Mouse (Mus musculus) gastrocnemius, postnatal 4 days (tissue): ENCODE measurements around the gene Foxn3. TPM values are rescaled to one million over a fixed set of nuclear protein-coding genes. Genes with fewer than 3 reads are reported as not detected.
"Not testable (repeated sequence)": the region's sequence is repeated elsewhere in the genome, so short reads cannot be mapped to it uniquely, and the experiment has no call there.

ENCODE experiments used
- DNase-seq, 2 experiments: peaks; one replicate each; pipeline ENCODE4 v3.0.0; 2021 to 2022; ENCODE audit warnings: low spot score in 2 of 2, mixed read lengths in 2 of 2
- total RNA-seq, 2 experiments: library from RNA; stranded (reverse); gene quantifications; 2 replicates each; pipeline ENCODE4 v1.2.3; 2021

The Foxn3 gene
- total RNA-seq, 2 experiments from 2014 or later: 184 to 217 TPM

- DNase-seq: not testable (repeated sequence)
Observed at GRCm38 (mm10) chr12:99194120-99194519, 369.3 kb downstream of the Foxn3 start.

- DNase-seq: no peak
Observed at GRCm38 (mm10) chr12:99187671-99188070, 375.7 kb downstream of the Foxn3 start.

GRCm38 (mm10) chr12:99186239-99186638 is 377.1 kb downstream of the Foxn3 start:
- no peak for DNase-seq

DNA sequence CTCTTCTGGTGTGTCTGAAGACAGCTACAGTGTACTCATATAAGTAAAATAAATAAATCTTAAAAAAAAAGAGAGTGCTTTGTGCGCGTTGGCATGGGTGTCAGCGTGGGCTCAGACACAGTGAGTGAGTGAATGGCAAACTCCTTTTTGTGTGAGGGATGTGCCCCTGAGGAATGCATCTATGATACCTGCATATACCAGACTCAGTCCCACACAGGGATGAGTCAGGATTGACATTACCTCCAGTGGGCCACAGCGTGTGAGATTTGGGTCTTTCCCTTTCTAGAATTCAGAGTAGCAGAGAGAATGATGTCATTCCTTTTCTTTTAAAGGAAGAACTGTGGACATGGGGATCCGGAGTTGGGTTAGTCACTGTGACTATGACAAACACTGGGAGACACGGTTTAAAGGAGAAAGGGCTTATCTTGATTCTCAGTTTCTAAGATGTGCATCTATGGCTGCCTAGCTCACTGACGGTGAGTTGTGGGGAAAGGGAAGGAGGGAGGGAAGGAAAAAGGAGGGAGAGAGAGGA is 380.1 kb downstream of the Foxn3 start:
- DNase-seq: no peak

DNA sequence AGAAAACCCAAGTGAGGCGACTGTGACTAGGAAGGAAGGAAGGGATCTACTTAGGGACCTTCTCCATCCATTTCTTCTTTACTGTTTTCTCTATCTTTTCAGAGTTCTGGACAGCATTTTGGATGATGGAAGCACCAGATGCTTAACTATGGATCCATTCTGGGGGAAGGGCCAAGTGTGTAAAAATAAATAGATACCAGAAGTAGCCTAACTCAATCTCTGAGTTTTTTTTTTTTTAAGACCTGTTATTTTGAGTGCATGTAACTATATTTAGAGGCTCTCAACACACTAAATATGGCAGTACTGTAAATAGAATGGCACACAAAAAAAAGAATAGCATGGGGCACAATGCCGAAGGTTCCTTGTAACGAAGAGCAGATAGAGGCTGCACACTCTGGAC is 381.0 kb downstream of the Foxn3 start:
- no peak for DNase-seq

DNA sequence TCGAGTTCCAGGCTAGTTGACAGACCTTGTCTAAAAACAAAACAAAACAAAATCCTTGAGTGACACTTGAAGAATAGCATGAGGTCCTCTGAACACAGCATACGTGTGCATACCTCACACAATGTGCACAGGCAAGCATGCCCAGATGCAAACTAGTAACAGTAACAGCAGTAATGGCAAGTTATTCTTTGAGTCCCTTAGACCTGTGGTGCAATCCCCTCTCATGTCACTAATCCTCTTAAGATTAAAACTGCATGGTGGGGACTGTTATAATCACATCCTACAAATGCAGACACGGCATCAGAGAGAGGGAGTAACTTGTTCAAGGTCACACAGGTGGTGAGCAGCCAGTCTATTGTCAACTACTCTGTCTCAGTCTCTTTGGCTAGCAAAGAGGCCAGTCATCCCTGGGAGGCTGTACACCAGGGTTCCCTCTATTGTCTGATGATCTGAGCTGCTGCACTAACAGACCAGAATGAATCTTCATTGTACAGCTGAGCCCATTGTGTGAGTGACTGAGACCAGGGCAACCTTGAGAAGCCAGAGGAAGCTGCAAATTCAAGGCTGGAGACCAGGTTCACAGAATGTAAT is 383.1 kb downstream of the Foxn3 start:
- DNase-seq: no peak

DNA sequence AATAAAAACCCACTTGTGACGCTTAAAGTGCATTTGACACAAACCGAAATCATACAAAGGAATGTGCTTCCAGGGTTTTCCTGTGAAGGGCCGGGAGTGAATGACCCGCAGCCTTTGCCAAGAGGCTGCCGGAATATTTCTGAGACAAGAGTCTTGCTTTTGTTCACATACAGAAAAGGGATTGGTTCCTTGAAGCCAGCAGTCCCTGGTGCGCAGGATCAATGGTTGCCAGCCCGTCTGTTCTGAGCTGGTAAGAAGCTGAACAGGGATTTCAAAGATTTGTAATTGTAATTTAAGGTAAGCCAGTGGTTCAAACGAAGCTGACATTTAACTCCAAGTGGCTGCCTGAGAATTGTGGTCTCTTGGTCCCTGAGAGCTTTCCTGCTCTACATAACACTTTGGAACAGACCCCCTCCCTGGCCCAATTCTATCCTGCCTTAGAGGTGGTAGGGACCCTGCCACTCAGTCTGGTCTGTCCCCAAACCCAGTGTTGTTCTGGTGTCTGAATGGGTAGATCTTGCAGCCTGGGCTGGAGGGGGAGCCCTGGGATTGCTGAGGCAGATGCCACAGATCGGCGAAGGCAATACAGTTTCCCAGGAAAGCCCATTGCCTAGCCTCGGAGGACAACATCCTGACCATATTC is 388.3 kb downstream of the Foxn3 start:
- no peak for DNase-seq

DNA sequence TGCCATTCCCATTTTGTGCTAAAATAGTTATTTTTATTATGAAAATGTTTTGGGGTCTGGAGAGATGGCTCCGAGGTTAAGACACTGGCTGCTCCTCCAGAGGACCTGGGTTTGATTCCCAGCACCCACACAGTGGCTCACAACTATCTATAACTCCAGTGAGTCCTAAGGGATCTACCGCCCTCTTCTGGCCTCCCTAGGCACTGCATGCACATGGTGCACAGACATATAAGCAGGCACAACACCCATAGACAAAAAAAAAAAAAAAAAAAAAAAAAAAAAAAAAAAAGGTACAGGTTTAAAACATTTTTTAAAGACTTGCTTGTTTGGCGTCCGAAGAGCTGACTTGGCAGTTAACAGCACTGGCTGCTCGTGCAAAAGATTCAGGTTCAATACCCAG is 391.2 kb downstream of the Foxn3 start:
- DNase-seq: no peak

DNA sequence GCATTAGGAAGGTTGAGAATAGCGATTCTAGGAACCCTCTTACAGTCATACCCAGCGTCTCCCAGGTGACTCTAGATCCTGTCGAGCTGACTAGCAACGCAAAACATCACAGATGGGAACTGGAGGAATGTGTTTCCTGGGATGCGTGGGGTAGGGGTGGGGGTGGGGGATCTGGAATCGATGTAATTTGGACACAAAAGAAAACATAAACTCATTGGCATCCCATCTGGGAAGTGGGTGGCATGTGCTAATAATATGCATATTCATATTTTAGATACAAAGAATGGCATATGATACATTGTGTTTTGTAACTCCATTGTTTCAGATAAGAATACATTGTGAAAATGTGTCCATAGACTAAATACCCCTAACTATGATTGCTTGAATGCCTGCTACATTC is 393.5 kb downstream of the Foxn3 start:
- no peak for DNase-seq

DNA sequence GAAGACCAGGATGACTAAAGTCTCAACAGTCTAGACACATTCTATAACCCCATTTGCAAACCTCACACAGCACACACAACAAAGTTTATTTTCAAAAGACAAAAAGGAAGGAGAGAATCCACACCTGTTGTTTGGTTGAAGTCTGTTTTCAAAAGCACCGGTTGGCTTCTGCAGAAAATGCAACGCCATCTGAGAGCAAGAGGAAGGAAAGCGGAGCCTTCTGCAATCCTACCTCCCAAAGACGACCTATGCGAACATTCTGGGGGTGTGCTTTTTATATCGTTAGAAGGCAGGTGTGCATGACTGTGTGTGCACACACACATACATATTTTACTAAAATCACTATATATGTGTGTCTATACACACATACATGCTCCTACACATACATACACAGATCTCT is 397.3 kb downstream of the Foxn3 start:
- no peak for DNase-seq

DNA sequence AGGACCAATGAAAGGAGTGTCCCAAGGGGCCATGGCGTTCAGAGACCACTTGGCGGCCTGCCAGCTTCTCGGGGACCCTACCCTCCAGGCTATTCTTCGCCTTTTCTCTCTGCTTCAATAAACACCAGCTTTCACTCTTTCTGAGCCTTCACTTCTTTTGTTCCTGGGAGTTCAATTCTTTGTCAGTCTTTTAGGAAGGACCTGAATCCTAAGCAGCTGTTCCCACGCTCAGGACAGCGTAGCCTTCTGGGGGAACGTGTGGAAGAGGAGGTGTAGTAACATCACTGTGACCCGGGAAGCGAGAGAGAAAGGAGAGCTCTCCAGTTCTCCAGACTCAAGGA is 400.1 kb downstream of the Foxn3 start:
- DNase-seq: no peak

DNA sequence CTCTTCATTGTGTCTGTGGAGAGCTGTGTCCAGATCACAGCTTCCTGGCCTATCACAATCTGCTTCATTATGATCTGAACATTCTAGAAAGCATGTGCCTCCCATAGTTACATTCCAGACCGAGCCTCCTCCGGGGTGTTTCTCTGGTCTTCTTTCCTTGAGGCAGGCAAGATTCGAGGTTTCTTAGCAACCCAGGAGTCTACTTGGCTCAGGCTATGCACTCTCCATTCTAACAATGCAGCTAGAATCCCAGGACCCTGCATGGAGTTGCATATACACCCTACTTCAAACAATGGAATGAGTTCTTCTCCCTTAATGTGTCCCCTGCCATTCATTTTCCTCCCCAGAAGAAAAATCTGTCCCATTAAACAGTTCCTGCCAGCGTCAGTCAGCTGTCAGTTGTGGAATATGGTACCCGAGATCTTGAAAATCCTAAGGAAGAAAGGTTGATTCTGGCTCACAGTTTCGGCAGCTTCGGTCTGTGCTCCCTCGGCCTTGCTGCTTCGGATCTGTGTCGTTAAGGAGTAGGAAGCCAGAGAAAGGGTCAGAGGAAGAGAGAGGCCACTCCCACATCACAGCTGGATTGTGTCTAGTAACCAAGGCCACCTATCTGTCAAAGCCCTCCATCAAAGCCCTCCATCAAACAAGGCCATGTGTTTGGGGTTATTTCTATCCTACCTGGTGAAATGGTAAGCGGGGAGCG is 400.6 kb downstream of the Foxn3 start:
- no peak for DNase-seq

DNA sequence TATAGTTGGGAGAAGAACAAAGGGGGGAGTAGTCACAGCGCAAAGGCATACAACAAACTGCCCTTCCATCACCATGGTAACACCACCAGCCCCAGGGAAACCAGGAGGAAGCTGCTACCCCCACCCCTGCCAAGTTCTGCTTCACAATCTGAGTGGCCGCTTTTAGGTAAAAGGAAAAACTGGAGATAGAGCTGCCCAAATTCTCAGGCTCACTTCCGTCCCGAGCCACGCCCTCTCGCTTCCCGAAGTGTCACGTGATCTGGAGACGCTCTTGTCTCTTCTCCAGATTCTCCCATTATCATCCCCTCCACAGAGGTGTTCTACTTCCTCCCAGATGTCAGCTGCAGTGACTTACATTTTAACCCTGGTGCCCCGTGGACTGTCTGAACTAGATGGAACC is 401.2 kb downstream of the Foxn3 start:
- no peak for DNase-seq

DNA sequence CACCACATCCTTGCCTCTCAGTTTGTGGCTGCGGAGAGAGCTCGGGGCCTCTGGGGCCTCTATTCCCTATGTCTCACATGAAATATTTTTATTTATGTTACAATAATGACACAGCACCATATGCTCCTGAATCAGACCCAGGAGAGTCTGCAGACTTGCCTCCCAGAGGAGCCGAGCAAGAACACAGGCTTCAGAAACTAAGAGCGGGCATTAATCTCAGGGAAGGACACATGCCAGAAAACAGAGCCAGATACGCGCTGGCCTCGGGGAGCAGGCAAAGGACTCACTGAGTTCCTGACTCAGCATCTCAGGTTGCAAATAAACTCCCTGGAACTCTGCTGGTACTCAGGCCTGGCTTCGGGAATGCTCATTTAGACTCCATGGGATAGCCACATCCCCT is 403.3 kb downstream of the Foxn3 start:
- no peak for DNase-seq

GRCm38 (mm10) chr12:99155904-99156303 is 407.5 kb downstream of the Foxn3 start:
- DNase-seq: no peak

- DNase-seq: no peak
Observed at GRCm38 (mm10) chr12:99154230-99154629, 409.2 kb downstream of the Foxn3 start.

GRCm38 (mm10) chr12:99153664-99154063 is 409.7 kb downstream of the Foxn3 start:
- no peak for DNase-seq

DNA sequence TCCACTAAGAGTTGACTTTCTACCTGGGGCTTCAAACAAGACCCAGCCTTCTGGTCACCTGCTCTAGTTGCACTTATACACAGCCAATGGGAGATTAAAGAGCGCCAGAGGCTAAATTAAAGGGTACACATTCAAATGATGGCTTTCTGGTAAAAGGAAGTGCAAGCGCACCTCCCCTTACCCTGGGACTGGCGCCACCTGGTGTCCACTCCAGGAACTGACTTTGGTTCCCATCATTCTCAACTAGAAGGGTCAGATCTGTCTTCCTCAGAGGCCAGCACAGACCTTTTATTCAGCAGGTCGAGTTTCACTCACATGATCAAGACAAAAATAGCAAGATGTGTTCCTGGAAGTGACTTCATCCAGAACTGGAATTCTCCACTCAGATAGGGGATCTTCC is 413.3 kb downstream of the Foxn3 start:
- DNase-seq: peak; percentile 39 to 42

GRCm38 (mm10) chr12:99149193-99149592 is 414.2 kb downstream of the Foxn3 start:
- DNase-seq: no peak
